Mouse (Mus musculus) ovary, postnatal 36 days (tissue): ENCODE data around the gene Erbb2.

ENCODE experiments used
- DNase-seq: peaks from one replicate; pipeline ENCODE4 v3.0.0; 2022; ENCODE audit warnings: low spot score, mixed read lengths

Gene Erbb2

DNA sequence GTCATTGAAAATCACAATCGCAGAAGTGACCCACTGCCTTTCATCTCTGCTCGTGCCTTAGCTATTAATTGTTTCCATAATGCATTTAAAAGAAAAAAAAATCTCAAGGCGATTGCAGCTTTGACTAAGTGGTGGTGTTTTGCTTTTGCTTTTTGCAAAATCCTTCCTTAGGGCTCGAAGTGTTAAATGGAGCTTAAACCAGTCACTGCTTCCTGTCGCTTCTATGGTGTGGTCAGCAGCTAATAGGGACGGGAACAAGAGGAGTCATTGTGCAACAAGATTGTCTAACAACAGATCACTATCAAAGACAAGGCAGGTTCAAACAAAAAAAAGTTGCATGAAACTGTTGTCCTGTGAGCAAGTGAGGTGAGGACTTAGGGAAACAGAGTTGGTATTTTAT lies 69.0 kb downstream of the Erbb2 start:
- DNase-seq, result no peak

- no peak for DNase-seq
Observed at GRCm38 (mm10) chr11:98482067-98482466, 69.8 kb downstream of the Erbb2 start.

- no peak for DNase-seq
Observed at GRCm38 (mm10) chr11:98485749-98486148, 73.5 kb downstream of the Erbb2 start.
